Mouse (Mus musculus) spleen, adult 18-20 months (tissue): ENCODE measurements at regions not wholly inside any gene's neighbourhood (a gene's known extent, or its start where the extent isn't known, plus 50 kb on each side); places are given as distances from the start of the nearest gene placed in this dataset.

ENCODE experiments used
- DNase-seq, 2 experiments: peaks; one replicate each; pipeline ENCODE4 v3.0.0; 2022; ENCODE audit warnings: mixed read lengths in 2 of 2

GRCm38 (mm10) chr1:154086145-154086544 lies 114.8 kb upstream of the Zfp648 start:
- DNase-seq: no peak

DNA sequence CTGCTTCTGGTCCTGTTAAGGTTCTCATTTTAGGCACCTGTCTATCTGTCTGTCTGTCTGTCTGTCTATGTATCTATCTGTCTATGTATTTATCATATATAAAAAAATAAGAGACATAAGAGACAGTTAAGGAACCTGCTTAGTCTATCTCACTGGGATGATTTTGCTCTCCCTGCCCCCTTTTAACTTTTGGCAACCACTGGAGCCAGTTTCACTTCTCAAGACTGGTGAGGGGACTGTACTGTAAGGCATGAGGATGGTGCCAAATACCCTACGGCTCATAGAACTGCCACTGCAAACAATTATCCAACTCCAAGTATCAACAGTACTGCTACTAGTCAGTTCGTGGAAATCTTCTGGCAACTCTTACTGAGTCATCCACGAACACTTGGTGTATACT lies 111.2 kb upstream of the Zfp648 start:
- DNase-seq: no peak

DNA sequence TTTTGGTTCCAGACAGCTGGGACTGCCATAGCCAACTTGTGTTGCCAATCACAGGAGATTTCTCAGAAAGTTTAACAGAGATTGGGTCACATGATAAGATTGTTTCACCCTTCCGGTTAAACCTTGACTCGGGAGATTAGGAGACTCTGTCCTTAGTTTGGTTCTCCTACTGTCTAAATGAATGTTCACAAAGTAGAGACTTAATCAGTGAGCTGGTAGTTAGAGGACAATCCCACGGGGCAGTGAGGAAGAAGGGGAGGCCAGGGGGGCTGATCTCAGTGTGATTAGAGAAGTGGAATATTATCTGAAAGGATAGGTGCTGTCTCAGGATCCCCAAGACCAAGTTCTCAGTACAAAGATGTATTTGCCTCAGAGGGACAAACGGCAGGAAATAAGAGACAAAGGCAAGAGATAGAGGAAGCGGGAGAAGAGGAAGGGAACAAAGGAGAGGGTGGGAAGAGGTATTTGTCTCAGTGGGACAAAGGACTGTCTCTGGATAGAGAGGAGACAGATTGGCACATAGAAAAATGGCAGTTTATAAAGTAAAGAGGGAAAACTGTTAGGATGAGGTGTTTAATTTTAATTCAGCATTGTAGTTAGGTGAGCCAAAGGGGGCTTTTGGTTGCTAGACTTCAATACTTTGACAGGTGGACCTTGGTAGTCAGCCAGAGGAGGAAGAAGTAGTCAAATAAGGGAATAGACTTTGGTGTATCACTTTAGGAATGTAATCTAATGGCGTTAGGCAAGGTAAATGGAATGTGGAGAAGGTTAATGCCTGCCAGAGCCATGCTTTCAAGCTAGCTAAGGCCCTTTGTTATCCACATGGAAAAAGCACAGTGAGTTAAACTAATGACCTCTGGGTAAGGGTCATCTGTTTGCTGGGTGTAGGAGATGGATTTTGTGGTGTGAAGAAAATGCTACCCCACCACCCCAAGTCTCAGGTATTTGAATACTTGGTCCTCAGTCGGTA lies 110.2 kb upstream of the Zfp648 start:
- no peak for DNase-seq

DNA sequence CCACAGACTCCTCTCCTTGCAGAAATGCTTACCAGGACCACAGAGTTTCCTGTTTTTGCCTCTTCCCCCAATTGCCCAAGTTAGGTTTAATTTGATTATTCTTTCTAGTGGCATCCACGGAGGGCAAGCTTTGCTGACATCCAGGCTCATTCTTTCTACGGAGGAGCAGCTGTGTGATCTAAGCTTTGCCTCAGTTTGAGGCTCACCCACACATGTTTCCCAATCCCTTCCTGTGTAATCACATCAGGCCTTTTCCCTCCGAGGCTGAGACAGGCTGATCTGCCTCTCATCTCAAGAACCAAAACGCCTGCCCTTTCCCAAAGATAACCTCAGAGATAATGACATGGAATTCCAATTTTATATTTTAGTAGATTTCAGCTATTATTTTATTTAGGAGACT lies 107.4 kb upstream of the Zfp648 start:
- DNase-seq: no peak

DNA sequence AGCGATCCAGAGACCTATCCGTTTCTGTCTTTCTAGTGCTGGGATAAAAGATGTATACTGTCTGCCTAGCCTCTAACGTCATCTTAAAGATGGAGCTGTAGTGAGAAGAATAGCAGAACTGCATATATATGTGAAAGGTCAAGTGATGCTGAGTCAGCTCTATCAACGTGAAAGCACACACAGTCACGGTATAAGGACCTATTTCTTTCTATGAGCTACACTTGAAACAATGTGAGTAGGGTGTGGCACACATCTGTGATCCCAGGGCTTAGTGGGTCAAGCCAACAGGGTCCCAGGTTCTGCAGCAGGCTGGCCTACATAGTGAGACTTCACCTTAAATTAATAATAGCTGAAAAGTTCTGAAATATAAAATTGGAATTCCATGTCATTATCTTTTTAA lies 106.6 kb upstream of the Zfp648 start:
- no peak for DNase-seq

DNA sequence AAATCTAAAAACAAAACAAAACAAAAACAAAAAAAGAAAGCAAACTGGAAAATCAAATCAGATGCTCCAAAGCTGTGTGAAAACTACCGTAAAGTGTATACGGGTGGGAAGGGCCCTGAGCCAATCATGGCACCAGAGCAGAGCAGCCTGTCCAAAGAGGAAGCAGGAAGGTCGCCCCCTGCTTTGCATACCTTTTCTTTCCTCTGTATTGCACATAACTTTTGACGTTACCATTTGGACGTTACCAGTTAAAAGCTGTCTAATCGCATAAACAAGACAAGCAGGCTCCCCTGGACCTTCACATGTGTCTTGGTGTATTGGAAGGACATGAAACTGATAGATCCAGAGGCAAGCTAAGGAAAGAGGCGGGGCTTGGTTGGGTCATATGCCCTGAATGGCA lies 104.9 kb upstream of the Zfp648 start:
- DNase-seq: no peak

- no peak for DNase-seq
Measured at GRCm38 (mm10) chr1:154096911-154097310, 104.1 kb upstream of the Zfp648 start.

DNA sequence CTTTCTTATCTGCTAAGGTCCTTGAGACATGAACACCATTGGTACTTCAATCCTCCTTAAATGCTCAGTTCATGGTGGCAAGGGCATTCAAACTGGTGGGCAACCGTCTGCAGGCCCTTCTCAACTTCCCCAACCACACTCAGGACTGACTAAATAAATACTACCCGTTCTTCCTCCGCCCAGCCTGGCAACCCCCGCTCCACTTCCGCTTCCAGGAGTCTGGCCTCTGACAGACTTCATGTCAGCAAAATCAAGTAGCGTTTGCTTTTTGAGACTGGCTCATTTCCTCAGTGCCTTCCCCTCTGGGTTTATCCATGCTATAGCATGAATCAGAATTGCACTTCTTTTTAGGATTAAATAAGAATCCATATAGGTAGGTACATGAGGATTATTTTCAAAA lies 103.3 kb upstream of the Zfp648 start:
- DNase-seq: peak; percentile 43 to 52

DNA sequence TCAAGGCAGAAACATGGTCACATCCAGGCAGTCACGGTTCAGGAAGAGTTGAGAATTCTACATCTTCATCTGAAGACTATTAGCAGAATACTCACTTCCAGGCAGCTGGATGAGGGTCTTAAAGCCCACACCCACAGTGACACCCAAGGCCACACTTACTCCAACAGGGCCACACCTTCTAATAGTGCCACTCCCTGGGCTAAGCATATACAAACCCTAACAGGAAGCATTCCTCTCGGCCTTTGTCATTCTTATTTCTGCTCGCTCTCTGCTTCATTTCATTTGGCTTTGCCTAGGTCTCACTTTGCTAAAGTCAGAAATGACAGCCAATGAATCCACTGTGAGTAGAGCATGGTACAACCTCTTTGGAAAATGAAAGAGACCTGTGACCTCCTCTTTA lies 100.4 kb upstream of the Zfp648 start:
- no peak for DNase-seq

GRCm38 (mm10) chr1:154101433-154101832 lies 99.6 kb upstream of the Zfp648 start:
- peak in 1 of 2 experiments; percentile 33 for DNase-seq

DNA sequence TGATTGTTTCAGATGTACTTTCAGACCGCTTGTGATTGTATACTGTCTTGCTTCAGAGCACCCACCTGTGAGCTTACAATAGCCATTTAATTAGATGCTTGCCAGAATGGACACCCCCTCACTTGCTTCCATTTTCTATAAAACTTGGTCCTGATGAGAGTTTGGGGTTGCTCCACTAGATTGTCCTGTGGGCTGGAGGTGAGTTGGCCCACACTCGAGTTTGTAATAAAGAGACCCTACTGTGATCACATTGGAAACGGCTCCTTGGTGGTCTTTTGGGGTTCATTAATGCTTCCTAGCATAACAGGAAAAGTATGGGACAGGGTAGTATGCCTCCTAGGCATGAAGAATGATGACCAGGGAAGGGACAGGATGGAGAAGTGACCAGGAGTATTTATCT lies 98.8 kb upstream of the Zfp648 start:
- DNase-seq: no peak

GRCm38 (mm10) chr1:154102871-154103596 lies 98.0 kb upstream of the Zfp648 start:
- DNase-seq: peak in 1 of 2 experiments; percentile 36

DNA sequence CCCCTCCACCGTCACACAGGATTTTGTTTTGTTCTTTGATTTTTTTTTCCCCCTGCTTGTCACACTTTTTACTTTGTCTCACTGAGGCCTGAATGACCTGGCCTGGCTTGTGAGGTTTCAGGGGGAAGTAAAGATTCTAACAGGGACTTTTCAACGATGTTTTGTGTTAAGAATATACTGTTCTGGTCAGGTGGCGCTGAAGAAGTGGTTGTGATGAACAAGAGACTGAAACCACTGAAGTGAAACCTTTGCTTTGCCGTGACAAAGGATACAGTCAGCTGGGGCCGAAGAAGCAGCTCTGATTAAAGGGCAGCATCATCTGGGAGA lies 97.4 kb upstream of the Zfp648 start:
- DNase-seq: no peak

GRCm38 (mm10) chr1:154104006-154104600 lies 96.9 kb upstream of the Zfp648 start:
- no peak for DNase-seq

DNA sequence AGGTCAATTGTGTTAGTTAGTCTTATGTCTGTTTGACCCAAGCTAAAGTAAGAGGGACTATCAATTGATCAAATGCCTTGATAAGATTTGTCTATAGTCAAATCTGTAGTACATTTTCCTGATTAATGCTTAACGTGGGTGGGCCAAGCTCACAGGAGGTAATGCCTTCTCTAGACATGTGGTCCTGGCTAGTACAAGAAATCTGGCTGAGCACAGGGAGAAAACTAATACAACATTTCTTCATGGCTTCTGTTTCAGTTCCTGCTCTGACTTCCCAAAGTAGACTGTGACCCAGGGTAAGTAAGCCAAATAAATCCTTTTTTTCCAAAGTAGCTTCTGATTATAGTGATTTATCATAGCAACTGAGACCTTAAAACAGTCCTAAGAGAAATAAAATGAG lies 96.2 kb upstream of the Zfp648 start:
- DNase-seq: no peak

GRCm38 (mm10) chr1:154112500-154112899 lies 88.5 kb upstream of the Zfp648 start:
- no peak for DNase-seq

DNA sequence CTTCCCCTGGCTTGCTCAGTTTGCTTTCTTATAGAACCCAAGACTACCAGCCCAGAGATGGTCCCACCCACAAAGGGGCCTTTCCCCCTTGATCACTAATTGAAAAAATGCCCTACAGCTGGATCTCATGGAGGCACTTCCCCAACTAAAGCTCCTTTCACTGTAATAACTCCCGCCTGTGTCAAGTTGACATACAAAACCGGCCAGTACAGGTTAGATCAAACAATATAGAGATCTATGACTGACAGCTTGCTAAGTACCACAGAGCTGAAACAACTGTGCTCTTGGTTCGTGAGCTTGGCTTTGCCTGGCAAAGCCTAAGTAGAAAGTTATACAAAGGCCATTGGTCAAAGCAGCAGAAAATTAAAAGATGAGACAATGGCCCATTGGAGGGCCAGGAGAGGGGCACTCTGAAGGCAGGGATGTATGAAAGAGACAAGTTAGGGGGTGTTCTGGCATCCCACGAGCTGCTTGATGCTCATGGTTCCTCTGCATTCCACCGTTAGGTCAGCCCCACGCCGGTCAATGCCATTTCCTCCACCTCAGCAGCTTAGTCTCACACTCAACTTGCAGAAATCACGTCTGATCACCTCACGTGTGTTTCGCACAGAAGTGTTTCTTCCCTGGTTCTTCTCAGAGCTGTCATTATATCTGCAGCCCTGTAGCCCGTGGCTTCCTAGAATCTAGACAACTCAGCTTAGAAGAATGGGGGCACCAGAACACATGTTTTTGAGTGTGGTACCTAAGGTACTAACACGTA lies 87.5 kb upstream of the Zfp648 start:
- no peak for DNase-seq

- DNase-seq: no peak
Measured at GRCm38 (mm10) chr1:154116188-154116710, 84.7 kb upstream of the Zfp648 start.

DNA sequence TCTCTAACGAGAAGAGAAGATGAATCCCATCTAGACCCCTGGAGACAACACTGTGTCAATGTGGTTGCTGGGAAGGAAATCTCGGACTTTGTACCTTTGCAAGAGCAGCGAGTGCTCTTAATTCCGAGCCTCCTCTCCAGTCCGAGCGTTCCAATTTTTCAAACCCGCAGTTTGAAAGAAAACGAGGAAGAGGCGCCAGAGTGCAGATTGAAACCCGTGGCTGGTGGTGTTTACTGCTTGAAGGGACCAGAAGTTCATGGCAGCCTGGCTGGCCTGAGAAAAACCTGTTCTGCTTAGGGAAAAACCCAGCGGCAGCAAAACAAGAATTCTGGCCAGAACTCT lies 83.7 kb upstream of the Zfp648 start:
- DNase-seq: no peak

DNA sequence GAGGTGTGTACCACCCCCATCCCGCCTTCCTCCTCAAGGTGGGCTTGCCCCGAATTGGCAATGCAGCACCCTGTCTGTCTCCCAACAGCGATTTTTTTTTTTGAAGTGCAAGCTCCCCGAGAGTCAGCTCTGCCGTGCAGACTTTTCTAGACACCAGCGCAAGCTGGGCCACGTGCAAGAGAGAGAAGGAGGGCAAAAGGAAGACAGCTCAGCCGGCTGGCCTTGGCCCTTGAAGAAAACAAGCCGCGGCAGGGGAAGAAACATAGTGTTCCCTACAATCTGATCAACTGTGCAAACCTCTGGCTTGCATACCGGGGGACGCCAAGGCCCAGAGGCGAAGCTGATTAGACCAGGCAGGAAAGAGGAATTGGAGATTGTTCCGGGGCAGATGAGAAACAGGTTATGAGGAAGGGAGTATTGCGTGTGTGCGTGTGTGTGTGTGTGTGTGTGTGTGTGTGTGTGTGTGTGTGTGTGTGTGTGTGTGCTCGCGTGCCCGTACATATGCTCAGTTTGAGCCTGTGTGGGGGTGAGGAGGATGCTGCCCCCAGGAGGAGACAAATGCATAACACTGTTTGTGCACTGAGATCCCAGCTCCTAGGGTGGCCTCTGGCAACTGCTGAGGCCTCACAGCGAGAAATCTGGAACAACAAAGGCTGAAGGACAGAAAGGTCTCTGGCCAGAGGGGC lies 83.2 kb upstream of the Zfp648 start:
- DNase-seq: peak; percentile 51

DNA sequence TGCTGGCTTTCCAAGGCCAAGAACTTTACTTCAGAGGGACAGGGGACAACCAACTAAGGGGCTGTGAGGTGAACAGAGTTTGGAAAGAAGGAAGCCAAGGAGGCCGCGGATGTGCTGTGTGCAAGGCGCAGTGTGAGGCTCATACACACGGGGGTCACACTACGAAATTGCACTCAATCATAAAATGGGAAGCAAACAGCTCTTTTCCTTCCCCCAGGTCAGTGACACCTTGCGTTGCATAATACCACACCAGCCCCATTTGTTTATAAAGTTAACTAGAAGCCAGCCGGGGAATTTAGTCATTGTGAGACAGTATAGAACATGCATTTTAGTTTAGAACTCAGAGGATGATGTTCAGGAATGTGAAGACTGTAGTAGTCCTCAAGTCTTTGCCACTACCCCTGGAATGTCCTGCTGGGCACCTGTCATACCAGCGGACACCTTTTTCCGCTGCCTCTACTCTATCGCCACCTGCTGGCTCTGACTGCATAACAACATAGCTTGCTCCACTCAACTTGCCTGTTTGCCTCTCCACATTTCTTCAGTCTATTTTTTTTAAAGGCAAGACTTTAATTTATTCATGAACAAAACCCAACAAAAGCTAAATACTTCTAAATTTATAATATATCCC lies 82.5 kb upstream of the Zfp648 start:
- DNase-seq: peak; percentile 62 to 78

DNA sequence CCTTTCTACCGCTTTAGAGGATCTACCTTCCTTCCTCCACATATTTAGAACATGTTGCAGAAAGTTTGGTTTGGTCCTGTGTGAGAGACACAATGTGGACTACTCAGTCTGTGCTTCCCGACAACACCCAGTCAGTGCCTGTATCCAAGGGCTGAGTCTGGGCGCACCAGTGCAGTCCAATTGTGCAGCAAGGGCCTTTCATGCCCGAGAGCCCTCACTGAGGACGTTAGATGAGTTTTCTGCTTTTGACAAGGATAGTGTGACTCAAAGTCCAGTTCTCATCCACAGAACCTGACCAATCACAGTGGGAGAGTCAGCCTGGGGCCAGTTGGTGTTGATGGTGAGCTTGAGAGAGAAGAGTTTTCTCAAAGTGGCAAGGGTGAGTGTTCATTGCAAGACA lies 81.4 kb upstream of the Zfp648 start:
- DNase-seq: no peak
